Mouse (Mus musculus) neural tube, embryonic 12.5 days (tissue): ENCODE data around the gene Bcar3. TPM values are rescaled to one million over a fixed set of nuclear protein-coding genes. Genes with fewer than 3 reads are reported as not detected.

Experiments
- ATAC-seq: fragments of 200-750 bp; cut with Nextera tagmentation; 2 replicates; pipeline ENCODE4 v1.8.0; 2017; ENCODE audit warnings: low read depth, mild to moderate bottlenecking, moderate TSS enrichment, moderate library complexity; ENCODE audit not compliant: low FRiP score
- H3K27ac ChIP-seq: fragments of 300-500 bp; sonication (generic); 2 replicates; pipeline ENCODE4 v1.5.1; 2016
- H3K27me3 ChIP-seq: fragments of 300-500 bp; sonication (generic); replicated peaks from 2 replicates; pipeline ENCODE4 v1.6.1; 2016; ENCODE audit warnings: mild to moderate bottlenecking
- H3K36me3 ChIP-seq: fragments of 300-500 bp; sonication (generic); 2 replicates; pipeline ENCODE4 v1.6.1; 2016; ENCODE audit warnings: mild to moderate bottlenecking
- H3K4me1 ChIP-seq: fragments of 300-500 bp; sonication (generic); 2 replicates; pipeline ENCODE4 v1.6.1; 2016
- H3K4me2 ChIP-seq: fragments of 300-500 bp; sonication (generic); replicated peaks from 2 replicates; pipeline ENCODE4 v1.6.1; 2016; ENCODE audit warnings: mild to moderate bottlenecking
- H3K4me3 ChIP-seq: fragments of 300-500 bp; sonication (generic); 2 replicates; pipeline ENCODE4 v1.5.1; 2016
- H3K9ac ChIP-seq: fragments of 300-500 bp; sonication (generic); 2 replicates; pipeline ENCODE4 v1.6.1; 2016; ENCODE audit warnings: mild to moderate bottlenecking
- H3K9me3 ChIP-seq: fragments of 300-500 bp; sonication (generic); 2 replicates; pipeline ENCODE4 v1.6.1; 2016; ENCODE audit warnings: mild to moderate bottlenecking
- WGBS: fragments of 180-500 bp; shearing (Covaris S2); methylation state at CpG from one replicate; pipeline ENCODE4 v1.1.7; 2016; 5-methylcytosine and 5-hydroxymethylcytosine counted together
- polyA plus RNA-seq: library from polyadenylated mRNA; unstranded; fragments of >200 nt; fragmentation: Nextera tagmentation; extraction: Ambion mirVana; gene quantifications from 2 replicates; pipeline ENCODE4 v1.2.1, GENCODE M21; 2016

Gene Bcar3
- polyA plus RNA-seq, 1 experiment from 2014 or later: 13.2 TPM

DNA sequence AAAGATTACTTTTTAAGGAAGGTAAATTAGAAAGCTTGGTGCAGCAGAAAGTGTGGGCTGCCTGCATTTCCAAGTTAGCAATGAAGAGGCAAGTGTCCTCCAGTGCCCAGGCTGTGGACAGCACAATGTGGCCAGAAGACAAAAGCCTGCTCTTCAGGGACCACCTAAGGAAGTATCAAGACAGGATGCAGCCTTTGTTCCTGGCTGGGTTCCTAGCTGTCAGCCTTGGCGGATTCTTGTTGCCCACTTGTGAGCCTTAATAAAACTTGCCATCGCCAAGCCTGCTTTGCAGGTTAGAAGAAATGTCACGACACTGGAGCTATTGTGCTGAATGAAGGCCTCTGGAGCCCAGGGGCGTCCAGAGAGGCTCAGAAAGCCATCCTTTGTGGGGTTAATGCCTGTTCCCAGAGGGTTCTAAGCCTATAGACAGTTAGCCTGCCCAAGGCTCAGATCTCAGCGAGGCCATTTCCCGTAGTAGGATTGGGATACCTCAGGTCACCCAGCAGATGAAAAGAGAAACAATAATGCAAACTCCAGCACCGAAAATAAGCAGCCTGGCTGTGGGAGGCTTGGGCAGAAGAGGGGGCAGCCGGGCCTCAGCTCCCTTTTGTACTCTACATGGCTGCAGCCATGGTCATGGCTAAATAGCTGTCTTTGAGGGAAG is 167.0 kb downstream of the Bcar3 start:
- no peaks in the 10 kb centered on the region for H3K9me3 ChIP-seq
- no peak overlapping the region for H3K4me3 ChIP-seq
- peak; percentile 65 for ATAC-seq
- peak overlapping the region; percentile 64 for H3K27ac ChIP-seq
- H3K4me1 ChIP-seq: peaks cover 38% of the 10 kb centered on the region
- H3K27me3 ChIP-seq: no peaks in the 10 kb centered on the region
- 20% methylated on average over 8 of the region's 8 CpGs for WGBS
- H3K9ac ChIP-seq: no peak overlapping the region
- H3K36me3 ChIP-seq: no peaks in the 10 kb centered on the region
- H3K4me2 ChIP-seq: peak overlapping the region; percentile 35

GRCm38 (mm10) chr3:122461512-122461881 is 167.6 kb downstream of the Bcar3 start:
- peak; percentile 60; the same call in 1 of the 2 replicates for ATAC-seq

GRCm38 (mm10) chr3:122461932-122462871 is 168.3 kb downstream of the Bcar3 start:
- Histone ChIP-seq H3K27ac (no peak overlapping the region), H3K27me3 (no peaks in the 10 kb centered on the region), H3K4me1 (peaks cover 38% of the 10 kb centered on the region), H3K36me3 (no peaks in the 10 kb centered on the region), H3K4me3 (no peak overlapping the region), H3K9me3 (no peaks in the 10 kb centered on the region), H3K9ac (no peak overlapping the region), H3K4me2 (peak overlapping the region; percentile 40)
- 37% methylated on average over 18 of the region's 18 CpGs for WGBS
- peak; percentile 27; the same call in 1 of the 2 replicates for ATAC-seq

More at GRCm38 (mm10) chr3:122461512-122461881, 167.6 kb downstream of the Bcar3 start:
- H3K4me2 ChIP-seq: peak overlapping the region; percentile 35
- 25% methylated on average over 11 of the region's 11 CpGs for WGBS
- no peaks in the 10 kb centered on the region for H3K9me3 ChIP-seq
- no peak overlapping the region for H3K27ac ChIP-seq
- H3K36me3 ChIP-seq: no peaks in the 10 kb centered on the region
- H3K4me1 ChIP-seq: peaks cover 38% of the 10 kb centered on the region
- no peaks in the 10 kb centered on the region for H3K27me3 ChIP-seq
- H3K4me3 ChIP-seq: no peak overlapping the region
- H3K9ac ChIP-seq: no peak overlapping the region

DNA sequence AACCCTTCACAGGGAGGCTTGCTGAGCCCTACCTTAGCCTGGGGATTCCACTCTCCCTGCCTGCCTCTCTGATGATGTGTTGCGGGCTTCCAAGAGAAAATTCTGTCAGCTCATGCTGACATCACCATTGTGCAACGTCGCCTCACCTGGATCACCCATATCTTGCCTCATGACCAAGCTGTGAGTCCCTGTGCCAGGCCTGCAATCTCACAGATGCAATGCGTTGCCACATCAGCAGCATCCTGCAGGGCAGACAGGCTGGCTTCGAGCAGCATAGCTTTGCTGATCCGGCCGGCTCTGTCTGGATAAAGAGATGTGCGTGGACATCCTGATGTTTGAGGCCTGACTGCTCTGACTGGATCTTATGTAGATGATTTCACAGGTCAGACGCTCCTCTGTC is 169.2 kb downstream of the Bcar3 start:
- no peaks in the 10 kb centered on the region for H3K27me3 ChIP-seq
- H3K9me3 ChIP-seq: no peaks in the 10 kb centered on the region
- no peak overlapping the region for H3K27ac ChIP-seq
- 87% methylated on average over 9 of the region's 9 CpGs for WGBS
- no peak overlapping the region for H3K4me3 ChIP-seq
- H3K36me3 ChIP-seq: no peaks in the 10 kb centered on the region
- ATAC-seq: no peak
- no peak overlapping the region for H3K4me2 ChIP-seq
- no peak overlapping the region for H3K9ac ChIP-seq
- H3K4me1 ChIP-seq: peaks cover 30% of the 10 kb centered on the region

DNA sequence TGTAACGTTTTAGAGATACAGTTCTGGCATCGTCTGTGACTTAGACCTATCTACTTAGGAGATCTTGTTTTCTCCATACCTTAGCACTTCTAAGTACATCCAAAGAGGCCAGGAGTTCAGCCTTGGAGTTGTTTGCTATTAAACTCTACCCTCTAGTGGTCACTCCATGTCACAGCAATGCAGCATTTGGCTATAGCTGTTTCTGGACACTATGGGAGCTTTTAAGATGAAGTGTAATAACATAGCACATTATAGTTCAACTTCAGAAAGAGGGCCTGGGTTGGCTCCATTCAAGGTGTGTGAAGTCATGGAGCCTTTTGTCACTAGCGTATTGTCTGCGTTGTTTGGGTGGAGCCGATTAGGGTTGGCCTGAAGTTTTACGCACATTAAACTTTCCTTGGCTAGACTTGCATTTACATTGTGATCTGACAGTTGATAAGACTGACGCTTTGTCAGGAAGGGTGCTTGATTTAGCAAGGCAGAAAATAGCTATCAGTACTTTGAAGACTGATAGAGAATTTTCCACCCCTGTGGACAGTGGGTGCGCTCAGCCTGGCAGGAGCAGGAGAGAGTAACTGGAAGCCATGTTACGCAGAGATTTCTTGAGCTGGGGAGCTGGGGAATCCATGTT is 172.3 kb downstream of the Bcar3 start:
- H3K9me3 ChIP-seq: no peaks in the 10 kb centered on the region
- no peak overlapping the region for H3K27ac ChIP-seq
- H3K9ac ChIP-seq: no peak overlapping the region
- H3K4me2 ChIP-seq: no peak overlapping the region
- no peak overlapping the region for H3K4me3 ChIP-seq
- ATAC-seq: no peak
- no peaks in the 10 kb centered on the region for H3K36me3 ChIP-seq
- 58% methylated on average over 9 of the region's 9 CpGs for WGBS
- H3K4me1 ChIP-seq: peaks cover 21% of the 10 kb centered on the region
- no peaks in the 10 kb centered on the region for H3K27me3 ChIP-seq

GRCm38 (mm10) chr3:122467977-122468376 is 174.0 kb downstream of the Bcar3 start:
- Histone ChIP-seq H3K9me3 (no peaks in the 10 kb centered on the region), H3K36me3 (no peaks in the 10 kb centered on the region), H3K4me3 (no peak overlapping the region), H3K27ac (no peak overlapping the region), H3K4me2 (no peak overlapping the region), H3K9ac (no peak overlapping the region), H3K27me3 (no peaks in the 10 kb centered on the region), H3K4me1 (peaks cover 5% of the 10 kb centered on the region; the same call in 1 of the 2 replicates)
- no peak for ATAC-seq
- 68% methylated on average over 2 of the region's 2 CpGs for WGBS

GRCm38 (mm10) chr3:122470326-122471016 is 176.5 kb downstream of the Bcar3 start:
- Histone ChIP-seq H3K9me3 (no peaks in the 10 kb centered on the region), H3K27ac (no peak overlapping the region), H3K4me3 (no peak overlapping the region), H3K27me3 (no peaks in the 10 kb centered on the region), H3K4me1 (peaks cover 8% of the 10 kb centered on the region), H3K36me3 (no peaks in the 10 kb centered on the region), H3K4me2 (no peak overlapping the region), H3K9ac (no peak overlapping the region)
- ATAC-seq: no peak
- WGBS: 79% methylated on average over 14 of the region's 14 CpGs

GRCm38 (mm10) chr3:122471017-122471721 is 177.2 kb downstream of the Bcar3 start:
- no peak overlapping the region for H3K27ac ChIP-seq
- peaks cover 15% of the 10 kb centered on the region for H3K4me1 ChIP-seq
- H3K4me3 ChIP-seq: no peak overlapping the region
- no peak overlapping the region for H3K4me2 ChIP-seq
- no peaks in the 10 kb centered on the region for H3K36me3 ChIP-seq
- no peak for ATAC-seq
- WGBS: 59% methylated on average over 12 of the region's 12 CpGs
- no peak overlapping the region for H3K9ac ChIP-seq
- no peaks in the 10 kb centered on the region for H3K9me3 ChIP-seq
- no peaks in the 10 kb centered on the region for H3K27me3 ChIP-seq

- Histone ChIP-seq H3K36me3 (no peaks in the 10 kb centered on the region), H3K27ac (no peak overlapping the region), H3K9me3 (no peaks in the 10 kb centered on the region), H3K4me3 (no peak overlapping the region), H3K4me2 (no peak overlapping the region), H3K9ac (no peak overlapping the region), H3K27me3 (no peaks in the 10 kb centered on the region), H3K4me1 (peaks cover 23% of the 10 kb centered on the region)
- 82% methylated on average over 11 of the region's 11 CpGs for WGBS
- ATAC-seq: no peak
Measured at GRCm38 (mm10) chr3:122472412-122472811, 178.5 kb downstream of the Bcar3 start.

DNA sequence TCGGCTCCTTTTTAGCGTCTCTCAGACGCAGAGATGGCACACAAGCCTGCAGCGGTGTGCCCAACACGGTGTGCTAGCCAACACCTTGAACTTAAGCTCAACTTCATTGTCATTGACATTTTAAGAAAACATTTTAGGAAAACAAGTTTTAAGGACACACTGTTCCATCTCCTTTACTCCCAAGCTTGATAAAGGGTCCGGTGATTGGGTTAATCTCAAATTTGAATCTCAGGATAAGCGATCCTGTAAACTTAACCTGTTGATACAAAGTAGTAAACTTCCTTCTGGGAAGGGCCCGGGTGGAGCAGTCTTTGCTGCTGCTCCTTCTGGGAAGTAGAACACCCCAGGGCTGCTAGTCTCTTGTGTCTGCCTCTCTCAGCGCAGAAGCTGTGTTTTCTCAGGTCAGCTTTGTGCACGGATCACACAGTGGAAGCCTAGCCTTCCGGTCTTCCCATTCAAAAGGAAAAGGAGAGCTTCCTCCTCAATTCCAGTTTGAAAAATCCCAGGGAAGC is 179.6 kb downstream of the Bcar3 start:
- 85% methylated on average over 11 of the region's 11 CpGs for WGBS
- Histone ChIP-seq H3K9me3 (no peaks in the 10 kb centered on the region), H3K9ac (no peak overlapping the region), H3K4me1 (peaks cover 23% of the 10 kb centered on the region), H3K4me2 (no peak overlapping the region), H3K27ac (no peak overlapping the region), H3K27me3 (no peaks in the 10 kb centered on the region), H3K36me3 (no peaks in the 10 kb centered on the region), H3K4me3 (no peak overlapping the region)
- ATAC-seq: no peak

DNA sequence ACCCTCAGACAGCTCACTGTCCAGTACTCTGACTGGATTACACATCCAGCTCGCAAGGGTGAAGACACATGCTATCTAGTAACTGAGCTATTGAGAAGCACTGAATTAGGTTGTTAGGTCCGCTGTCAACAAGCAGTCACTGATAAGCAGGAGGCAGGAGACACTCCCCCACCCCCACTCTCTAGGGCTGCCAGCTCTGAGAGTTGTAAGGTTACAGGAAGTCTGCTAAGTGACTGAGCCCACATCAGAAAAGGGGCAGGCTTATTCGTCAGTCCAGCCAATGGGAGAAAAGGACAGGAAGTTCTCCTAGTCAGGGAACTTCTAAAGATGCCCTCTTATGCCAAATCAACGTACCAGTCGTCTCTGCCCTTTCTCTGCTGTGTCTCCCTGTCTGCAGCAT is 180.1 kb downstream of the Bcar3 start:
- ATAC-seq: no peak
- Histone ChIP-seq H3K4me1 (peaks cover 27% of the 10 kb centered on the region), H3K9me3 (no peaks in the 10 kb centered on the region), H3K36me3 (no peaks in the 10 kb centered on the region), H3K27ac (no peak overlapping the region), H3K27me3 (no peaks in the 10 kb centered on the region), H3K4me2 (no peak overlapping the region), H3K9ac (no peak overlapping the region), H3K4me3 (no peak overlapping the region)
- WGBS: 59% methylated on average over 5 of the region's 5 CpGs
